Mouse (Mus musculus) lung, adult 18-20 months (tissue): ENCODE measurements around the gene Ly75.

Experiments
- DNase-seq, 2 experiments: peaks; one replicate each; pipeline ENCODE4 v3.0.0; 2022; ENCODE audit warnings: mixed read lengths in 2 of 2

Ly75 gene

GRCm38 (mm10) chr2:60370188-60370587 is 12.9 kb downstream of the Ly75 start:
- DNase-seq = no peak

GRCm38 (mm10) chr2:60369454-60369853 is 13.6 kb downstream of the Ly75 start:
- no peak for DNase-seq

- no peak for DNase-seq
These were observed 15.2 kb downstream of the Ly75 start for GRCm38 (mm10) chr2:60367871-60368270.

GRCm38 (mm10) chr2:60367204-60367603 is 15.9 kb downstream of the Ly75 start:
- DNase-seq = no peak

GRCm38 (mm10) chr2:60365820-60366610 is 17.1 kb downstream of the Ly75 start:
- no peak for DNase-seq

- DNase-seq = no peak
These were observed 17.8 kb downstream of the Ly75 start for GRCm38 (mm10) chr2:60365138-60365775.

- no peak for DNase-seq
These were observed 21.0 kb downstream of the Ly75 start for GRCm38 (mm10) chr2:60362146-60362545.

- no peak for DNase-seq
These were observed 23.3 kb downstream of the Ly75 start for GRCm38 (mm10) chr2:60359796-60360195.

GRCm38 (mm10) chr2:60355388-60355683 is 27.8 kb downstream of the Ly75 start:
- DNase-seq = no peak

GRCm38 (mm10) chr2:60354541-60355387 is 28.3 kb downstream of the Ly75 start:
- no peak for DNase-seq

GRCm38 (mm10) chr2:60352296-60352695 is 30.8 kb downstream of the Ly75 start:
- DNase-seq = no peak

GRCm38 (mm10) chr2:60351781-60352180 is 31.3 kb downstream of the Ly75 start:
- no peak for DNase-seq

- peak in 1 of 2 experiments; percentile 9 for DNase-seq
These were observed 35.2 kb downstream of the Ly75 start for GRCm38 (mm10) chr2:60347875-60348274.

GRCm38 (mm10) chr2:60346531-60346930 is 36.6 kb downstream of the Ly75 start:
- DNase-seq = no peak

- DNase-seq = no peak
These were observed 37.4 kb downstream of the Ly75 start for GRCm38 (mm10) chr2:60345717-60346116.

GRCm38 (mm10) chr2:60343607-60344289 is 39.4 kb downstream of the Ly75 start:
- no peak for DNase-seq

GRCm38 (mm10) chr2:60342107-60342880 is 40.8 kb downstream of the Ly75 start:
- no peak for DNase-seq

- no peak for DNase-seq
These were observed 45.2 kb downstream of the Ly75 start for GRCm38 (mm10) chr2:60337937-60338336.

- no peak for DNase-seq
These were observed 54.5 kb downstream of the Ly75 start for GRCm38 (mm10) chr2:60328641-60329040.

- no peak for DNase-seq
These were observed 55.5 kb downstream of the Ly75 start for GRCm38 (mm10) chr2:60327581-60327980.

- no peak for DNase-seq
These were observed 56.2 kb downstream of the Ly75 start for GRCm38 (mm10) chr2:60326948-60327347.

- DNase-seq = peak in 1 of 2 experiments; percentile 5
These were observed 59.7 kb downstream of the Ly75 start for GRCm38 (mm10) chr2:60323411-60323810.
